Mouse (Mus musculus): Measurements from ENCODE around the gene Thap3.

DNA sequence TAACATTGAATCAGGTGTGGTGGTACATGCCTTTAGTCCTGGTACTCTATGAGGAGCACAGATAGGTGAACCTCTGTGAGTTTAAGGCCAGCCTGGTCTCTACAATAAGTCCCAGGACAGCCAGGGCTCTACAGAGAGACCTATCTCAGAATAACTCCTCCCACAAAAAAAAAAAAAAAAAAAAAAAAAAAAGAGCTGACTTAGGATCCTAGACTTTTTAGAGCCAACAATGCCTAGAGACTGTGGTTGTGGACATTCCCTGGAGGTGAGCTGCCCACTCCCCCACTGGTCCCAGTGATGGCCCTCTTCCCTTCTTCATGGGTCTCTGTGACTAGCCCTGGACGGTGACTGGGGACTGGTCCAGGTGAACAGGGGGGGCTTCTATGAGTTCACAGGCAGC lies 33.0 kb downstream of the Thap3 start:
- TF ChIP-seq POLR2A (IDR thresholded peaks at IDR 0.05; ENCODE audit: insufficient read depth, low read depth, low read length) (no peak), CTCF (IDR thresholded peaks at IDR 0.05; ENCODE audit: insufficient read depth, low read depth, low read length) (no peak)
